Mouse (Mus musculus): ENCODE results near the gene Gm8267.
"Not testable (repeated sequence)": the region's sequence is repeated elsewhere in the genome, so short reads cannot be mapped to it uniquely, and the experiment has no call there.

The Gm8267 gene

GRCm38 (mm10) chr14:44750240-44750639 is at the start of gene Gm8267:
Gm8267 (minus strand) TSS chr14:44750340.
- no peak for DNase-seq

DNA sequence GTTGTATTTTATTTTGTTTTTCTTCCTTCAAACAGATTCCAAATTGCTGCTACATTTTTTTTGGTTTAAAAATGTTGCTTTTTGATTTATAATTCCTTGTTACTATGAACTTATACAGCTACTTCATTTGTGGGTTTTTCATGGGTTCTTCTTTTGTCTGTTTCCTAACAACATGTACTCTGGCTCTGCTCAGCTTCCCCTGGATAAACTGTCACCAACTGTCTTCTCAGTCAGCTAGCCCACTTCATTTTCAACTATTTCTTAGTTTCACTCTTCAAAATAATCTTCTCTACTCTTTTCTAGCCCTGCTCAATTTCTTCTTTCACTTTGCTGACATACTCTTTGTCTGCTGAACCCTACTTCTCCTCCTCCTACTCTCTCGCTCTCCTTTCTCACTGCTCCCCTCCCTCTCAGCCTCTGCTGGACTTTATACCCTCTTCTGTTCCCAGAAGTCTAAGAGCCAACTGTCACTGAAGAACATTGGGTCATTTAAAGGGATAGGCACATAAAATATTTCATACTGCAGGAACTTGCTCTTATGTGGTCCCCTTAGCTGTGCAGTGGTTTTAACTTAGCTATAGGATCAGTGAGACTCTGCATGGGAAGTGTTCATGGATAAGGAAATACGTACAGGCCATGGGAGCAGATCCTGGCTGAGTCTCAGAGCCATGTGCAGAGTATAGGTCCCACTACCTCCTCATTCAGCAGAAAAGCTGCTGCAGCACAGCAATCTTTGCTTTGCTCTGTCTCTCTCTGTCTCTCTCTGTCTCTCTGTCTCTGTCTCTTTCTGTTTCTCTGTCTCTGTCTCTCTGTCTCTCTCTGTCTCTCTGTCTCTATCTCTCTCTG is 39.6 kb upstream of the Gm8267 start:
- not testable (repeated sequence) for DNase-seq

GRCm38 (mm10) chr14:44742789-44743188 is 7.4 kb downstream of the Gm8267 start:
- not testable (repeated sequence) for DNase-seq

DNA sequence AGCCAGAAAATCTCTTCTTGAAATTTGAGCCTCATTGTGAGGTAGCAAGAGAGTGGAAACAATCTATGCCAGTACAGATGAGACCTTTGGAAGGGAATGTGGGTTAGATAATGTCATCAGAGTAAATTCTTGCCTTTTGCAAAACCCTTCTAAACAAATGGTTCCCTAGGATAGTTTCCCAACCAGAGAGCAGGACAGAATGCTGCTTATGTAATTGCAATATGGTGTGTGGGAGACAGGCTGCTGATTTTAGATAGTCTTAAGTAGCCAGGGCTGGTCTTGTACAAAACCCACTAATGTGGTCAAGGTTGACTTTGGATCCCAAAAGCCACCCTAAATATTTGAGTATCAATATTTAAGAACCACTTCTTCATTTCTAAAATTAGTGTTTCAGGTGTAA is 19.4 kb downstream of the Gm8267 start:
- not testable (repeated sequence) for DNase-seq

DNA sequence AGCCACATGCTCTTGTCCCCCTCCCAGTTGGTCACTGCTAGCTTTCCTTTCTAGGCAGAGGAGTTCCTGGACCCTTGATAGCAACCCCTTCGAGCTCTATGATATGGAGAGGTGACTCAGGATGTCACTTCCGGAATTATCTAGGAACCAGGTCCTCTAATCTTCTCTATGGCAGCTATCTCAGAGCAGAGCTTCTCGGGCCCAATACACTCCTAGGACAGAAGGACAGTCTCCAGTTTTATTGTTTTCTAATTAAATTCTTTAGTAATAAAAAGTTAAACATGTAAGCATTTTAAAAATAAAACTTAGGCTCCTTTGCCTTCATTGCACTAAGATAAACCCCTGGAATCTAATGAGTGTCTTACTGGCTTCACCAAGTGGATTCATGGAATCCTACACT is 43.8 kb downstream of the Gm8267 start, which contains the start of gene Gm8257:
Gene Gm8257 (minus strand): TSS at position 101 of the 400 bp plus-strand sequence.
- DNase-seq = not testable (repeated sequence)

Measured in lung, postnatal 4 days (tissue).